Mouse (Mus musculus) lung, adult 2 months (tissue): ENCODE measurements around the gene Gif. TPM values are rescaled to one million over a fixed set of nuclear protein-coding genes. Genes with fewer than 3 reads are reported as not detected.

Experiments
- DNase-seq: peaks from one replicate; pipeline ENCODE4 v3.0.0; 2022
- H3K4me1 ChIP-seq: fragments of 200-500 bp; 2 replicates; pipeline ENCODE4 v1.6.1; 2011; ENCODE audit warnings: low read length; ENCODE audit not compliant: control insufficient read depth, insufficient read depth
- H3K4me3 ChIP-seq: fragments of 200-500 bp; replicated peaks from 2 replicates; pipeline ENCODE3; 2011; ENCODE audit warnings: low read depth, mild to moderate bottlenecking, control low read depth, low read length; ENCODE audit errors: extremely low read depth
- CTCF ChIP-seq: fragments of 200-500 bp; IDR thresholded peaks from 2 replicates; pipeline ENCODE4 v1.5.1; 2011; ENCODE audit warnings: mild to moderate bottlenecking, low read length, control low read depth; ENCODE audit not compliant: insufficient read depth
- POLR2A ChIP-seq: fragments of 200-500 bp; IDR thresholded peaks from 2 replicates; pipeline ENCODE4 v1.6.1; 2011; ENCODE audit warnings: low read depth, mild to moderate bottlenecking, control low read depth, low read length, borderline replicate concordance; ENCODE audit errors: extremely low read depth
- WGBS: fragments of 180-500 bp; shearing (Covaris S2); methylation state at CpG from one replicate; pipeline ENCODE4 v1.1.7; 2018; 5-methylcytosine and 5-hydroxymethylcytosine counted together
- polyA plus RNA-seq: library from polyadenylated mRNA; depleted of rRNA; stranded (reverse); fragments of >200 nt; gene quantifications from 2 replicates; pipeline ENCODE4 v1.2.3, GENCODE M21; 2012; rRNA removed

The Gif gene
- polyA plus RNA-seq, 1 experiment, result 0.14 TPM

DNA sequence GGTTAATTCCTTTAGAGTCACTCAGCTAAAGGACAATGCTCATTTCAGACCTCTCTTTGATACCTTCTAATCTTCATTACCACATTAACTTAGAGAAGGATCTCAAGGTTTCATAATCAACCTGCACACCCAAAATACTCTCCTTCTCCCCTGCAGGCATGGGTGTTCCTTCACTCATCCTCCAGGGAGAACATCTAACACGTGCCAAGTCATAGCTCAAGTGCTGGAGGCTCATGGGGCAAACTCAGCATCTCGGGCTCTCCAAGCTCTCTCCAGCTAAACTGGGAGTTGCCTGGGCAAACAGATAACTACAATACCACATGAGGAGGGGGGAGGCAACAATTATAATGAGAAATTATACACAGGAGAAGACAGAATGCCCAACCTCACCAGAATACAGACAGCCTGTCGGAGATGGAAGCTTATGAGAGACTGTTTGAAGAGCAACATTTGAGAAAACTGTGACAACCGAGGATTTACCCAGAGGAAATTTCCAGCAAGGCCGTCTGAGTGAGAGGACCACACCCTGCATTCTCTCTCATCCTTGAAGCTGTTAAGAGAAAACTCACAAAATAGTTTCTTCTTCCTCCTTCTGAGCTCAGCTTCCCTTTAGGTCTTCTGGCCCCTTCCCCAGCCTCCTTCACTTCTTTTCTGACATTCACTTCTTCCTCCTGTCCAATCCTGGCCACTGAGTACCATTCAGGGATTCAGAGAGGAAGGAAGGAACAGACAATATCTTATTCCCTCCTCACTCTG lies 62.8 kb downstream of the Gif start:
- H3K4me3 ChIP-seq, result no peak overlapping the region
- no peak for TF ChIP-seq POLR2A
- TF ChIP-seq CTCF, result no peak
- WGBS, result 31% methylated on average over 5 of the region's 5 CpGs
- peaks cover 38% of the 10 kb centered on the region for H3K4me1 ChIP-seq
- DNase-seq, result no peak

DNA sequence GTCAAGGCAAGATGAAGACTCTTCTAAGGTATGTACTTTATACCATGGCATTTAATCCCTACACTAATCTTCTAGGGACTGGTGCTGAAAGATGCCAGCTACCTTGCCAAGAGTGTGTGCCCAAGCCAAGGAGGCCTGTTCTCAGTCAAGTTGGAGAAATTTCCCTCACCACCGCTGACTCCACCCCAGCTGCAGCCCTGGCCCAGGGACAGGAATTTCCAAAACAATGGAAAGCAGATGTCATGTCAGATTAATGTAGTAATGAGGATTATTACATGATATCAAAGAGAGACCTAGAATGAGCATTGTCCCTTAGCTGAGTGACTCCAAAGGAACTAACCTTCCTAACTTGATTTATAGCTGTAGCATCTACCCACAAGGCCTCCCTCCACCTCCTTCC lies 63.5 kb downstream of the Gif start:
- WGBS, result 35% methylated on average over 1 of the region's 1 CpGs
- no peak overlapping the region for H3K4me3 ChIP-seq
- no peak for DNase-seq
- TF ChIP-seq POLR2A (no peak), CTCF (no peak)
- peaks cover 40% of the 10 kb centered on the region for H3K4me1 ChIP-seq

- no peak for DNase-seq
- Histone ChIP-seq H3K4me3 (no peak overlapping the region), H3K4me1 (peaks cover 39% of the 10 kb centered on the region)
- TF ChIP-seq CTCF (no peak), POLR2A (no peak)
- WGBS, result 58% methylated on average over 5 of the region's 5 CpGs
Measured at GRCm38 (mm10) chr19:11811688-11812365, 64.5 kb downstream of the Gif start.

Other genes starting within 250 kb of the Gif start
- 4.2 and 7.2 TPM in 2 replicates for gene Ms4a6b, start 231.0 kb upstream of the Gif start, polyA plus RNA-seq
- gene Ms4a4d, start 210.8 kb upstream of the Gif start, polyA plus RNA-seq, result 31.7 and 38.3 TPM in 2 replicates
- 2.5 and 4.1 TPM in 2 replicates for gene Ms4a6d, start 142.7 kb upstream of the Gif start, polyA plus RNA-seq
- 0.05 and 0.14 TPM in 2 replicates for gene Ms4a2, start 123.8 kb upstream of the Gif start, polyA plus RNA-seq
- gene Ms4a3, start 106.7 kb upstream of the Gif start, polyA plus RNA-seq, result not detected in 2 replicates
- not detected in 2 replicates for gene Oosp2, start 87.0 kb upstream of the Gif start, polyA plus RNA-seq
- not detected in 2 replicates for gene Oosp1, start 56.4 kb upstream of the Gif start, polyA plus RNA-seq
- gene Oosp3, start 50.5 kb upstream of the Gif start, polyA plus RNA-seq, result not detected in 2 replicates
- 4.8 and 6.6 TPM in 2 replicates for gene Mrpl16, start 22.8 kb downstream of the Gif start, polyA plus RNA-seq
- gene Stx3, start 71.8 kb downstream of the Gif start, polyA plus RNA-seq, result 22.1 and 23.1 TPM in 2 replicates
- gene Olfr1417, start 91.7 kb downstream of the Gif start, polyA plus RNA-seq, result not detected in 2 replicates
- not detected in 2 replicates for gene Olfr1418, start 113.5 kb downstream of the Gif start, polyA plus RNA-seq
- not detected in 2 replicates for gene Olfr1419, start 127.6 kb downstream of the Gif start, polyA plus RNA-seq
- not detected in 2 replicates for gene Olfr1420, start 139.0 kb downstream of the Gif start, polyA plus RNA-seq
- gene Patl1, start 164.8 kb downstream of the Gif start, polyA plus RNA-seq, result 12.6 and 15.9 TPM in 2 replicates
- 14.0 and 23.4 TPM in 2 replicates for gene Osbp, start 218.4 kb downstream of the Gif start, polyA plus RNA-seq